Mouse (Mus musculus): ENCODE data around the gene Galc. TPM values are rescaled to one million over a fixed set of nuclear protein-coding genes. Genes with fewer than 3 reads are reported as not detected.

The Galc gene
- polyA plus RNA-seq, 1 experiment from 2014 or later, result 13.5 TPM

DNA sequence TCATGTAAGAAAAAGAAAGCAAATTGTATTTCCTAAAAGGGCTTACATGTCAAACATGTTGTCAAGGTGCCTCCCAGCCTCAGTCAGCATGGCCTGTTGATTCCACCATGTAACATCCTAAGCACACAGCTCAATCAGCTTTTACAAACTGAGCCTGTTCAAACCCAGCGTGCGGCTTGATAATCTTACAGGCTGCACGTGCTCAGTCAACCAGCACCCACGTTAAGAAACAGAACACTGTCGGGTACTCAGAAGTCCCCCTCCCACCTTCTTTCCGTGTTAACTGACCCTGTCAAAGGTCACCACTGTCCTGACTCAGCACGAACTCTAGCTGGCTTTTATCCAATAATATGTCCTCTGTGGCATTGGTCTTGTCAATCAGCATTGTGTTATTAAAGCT is 13.2 kb upstream of the Galc start:
- Histone ChIP-seq H3K27me3 (no peaks in the 10 kb centered on the region), H3K4me3 (no peak overlapping the region), H3K9me3 (replicated peaks) (no peaks in the 10 kb centered on the region), H3K4me1 (no peaks in the 10 kb centered on the region), H3K27ac (no peak overlapping the region), H3K9ac (no peak overlapping the region), H3K36me3 (no peaks in the 10 kb centered on the region), H3K4me2 (replicated peaks) (no peak overlapping the region)
- 48% methylated on average over 7 of the region's 7 CpGs for WGBS
- no peak for ATAC-seq (ENCODE audit: low FRiP score)

DNA sequence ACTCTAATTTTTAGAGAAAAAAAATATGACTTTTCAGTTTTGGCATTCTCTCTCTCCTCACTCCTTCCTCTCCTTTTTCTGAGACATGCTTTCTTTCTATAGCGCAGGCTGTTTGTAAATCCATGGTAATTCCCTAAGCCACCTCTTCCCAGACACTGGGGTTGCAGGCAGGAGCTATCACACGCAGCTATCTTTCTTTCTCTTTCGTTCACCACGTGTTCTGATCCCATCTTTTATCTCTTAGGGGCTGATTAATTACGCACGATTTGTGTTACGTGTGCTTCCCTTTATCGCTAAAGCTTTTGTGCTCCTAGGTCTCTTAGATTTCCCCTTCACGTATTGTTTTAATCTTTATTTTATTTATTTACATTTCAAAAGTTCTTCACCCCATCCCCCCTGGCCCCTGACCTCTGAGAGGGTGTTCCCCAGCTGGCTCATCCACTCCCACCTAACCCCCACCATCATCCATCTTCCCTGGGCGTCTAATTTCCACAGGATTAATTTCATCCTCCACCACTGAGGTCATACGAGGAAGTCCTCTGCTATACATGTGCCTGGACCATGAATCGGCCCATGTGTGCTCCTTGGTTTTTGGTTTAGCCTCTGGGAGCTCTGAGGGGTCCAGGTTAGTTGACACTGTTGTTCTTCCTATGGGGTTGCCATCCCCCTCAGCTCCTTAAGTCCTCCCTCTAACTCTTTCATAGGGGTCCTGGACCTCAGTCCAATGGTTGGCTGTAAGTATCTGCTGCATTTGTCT is 11.7 kb upstream of the Galc start:
- H3K27me3 ChIP-seq, result no peaks in the 10 kb centered on the region
- WGBS, result 46% methylated on average over 12 of the region's 12 CpGs

DNA sequence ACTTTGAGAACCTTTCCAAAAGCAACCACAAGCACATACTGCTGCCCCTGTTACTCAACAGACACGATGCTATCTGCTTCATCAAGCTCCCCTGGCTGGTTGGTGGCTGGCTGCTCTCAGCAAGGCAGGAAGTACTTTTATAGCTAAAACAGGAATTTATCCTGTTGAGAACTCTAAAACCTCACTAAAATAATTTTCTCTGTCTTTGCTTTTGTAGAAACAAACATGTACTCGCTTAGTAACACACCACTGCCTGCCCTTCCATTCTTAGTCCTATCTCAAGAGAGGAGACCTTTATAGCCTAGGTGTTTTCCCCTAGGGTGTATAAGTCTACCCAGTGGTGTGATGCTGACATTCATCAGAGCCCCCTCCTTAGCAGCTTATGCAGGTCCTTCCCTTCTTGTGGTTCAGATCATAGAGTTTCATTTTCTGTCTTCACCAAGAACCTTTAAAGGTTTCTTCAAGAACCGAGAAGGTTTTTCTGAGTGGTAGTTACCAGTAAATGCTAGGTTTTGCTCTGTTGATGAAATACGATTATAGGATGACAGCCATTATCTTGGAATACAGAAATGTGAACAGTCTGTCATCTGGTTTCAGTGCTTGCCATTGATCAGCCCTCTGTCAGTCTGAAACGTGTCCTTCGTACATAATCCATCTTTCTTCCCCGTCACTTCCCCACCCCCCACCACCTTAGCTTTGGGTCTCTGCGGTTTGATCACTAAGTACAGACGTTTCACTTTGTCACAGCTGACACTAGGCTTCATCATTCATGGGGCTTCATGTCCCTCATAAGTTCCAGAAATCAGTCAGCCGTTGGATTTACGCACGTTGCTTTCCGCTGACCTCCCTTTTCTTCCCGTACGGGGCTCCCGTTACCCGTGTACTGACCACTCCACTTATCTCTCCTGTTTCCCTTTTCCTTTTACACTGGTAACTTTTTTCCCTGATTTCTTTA is 10.8 kb upstream of the Galc start:
- Histone ChIP-seq H3K9ac (no peak overlapping the region), H3K9me3 (replicated peaks) (no peaks in the 10 kb centered on the region), H3K4me3 (no peak overlapping the region), H3K36me3 (no peaks in the 10 kb centered on the region), H3K4me2 (replicated peaks) (no peak overlapping the region; the same call in 1 of the 2 replicates), H3K27ac (no peak overlapping the region), H3K4me1 (no peaks in the 10 kb centered on the region), H3K27me3 (no peaks in the 10 kb centered on the region)
- WGBS, result 68% methylated on average over 17 of the region's 17 CpGs
- ATAC-seq (ENCODE audit: low FRiP score), result no peak

More for the DNA sequence above, 11.7 kb upstream of the Galc start:
- no peaks in the 10 kb centered on the region for H3K4me1 ChIP-seq
- H3K27ac ChIP-seq, result no peak overlapping the region
- H3K36me3 ChIP-seq, result no peaks in the 10 kb centered on the region
- no peak overlapping the region for H3K9ac ChIP-seq
- H3K9me3 ChIP-seq (replicated peaks), result no peaks in the 10 kb centered on the region
- no peak overlapping the region for H3K4me2 ChIP-seq (replicated peaks)
- ATAC-seq (ENCODE audit: low FRiP score), result no peak
- H3K4me3 ChIP-seq, result no peak overlapping the region

DNA sequence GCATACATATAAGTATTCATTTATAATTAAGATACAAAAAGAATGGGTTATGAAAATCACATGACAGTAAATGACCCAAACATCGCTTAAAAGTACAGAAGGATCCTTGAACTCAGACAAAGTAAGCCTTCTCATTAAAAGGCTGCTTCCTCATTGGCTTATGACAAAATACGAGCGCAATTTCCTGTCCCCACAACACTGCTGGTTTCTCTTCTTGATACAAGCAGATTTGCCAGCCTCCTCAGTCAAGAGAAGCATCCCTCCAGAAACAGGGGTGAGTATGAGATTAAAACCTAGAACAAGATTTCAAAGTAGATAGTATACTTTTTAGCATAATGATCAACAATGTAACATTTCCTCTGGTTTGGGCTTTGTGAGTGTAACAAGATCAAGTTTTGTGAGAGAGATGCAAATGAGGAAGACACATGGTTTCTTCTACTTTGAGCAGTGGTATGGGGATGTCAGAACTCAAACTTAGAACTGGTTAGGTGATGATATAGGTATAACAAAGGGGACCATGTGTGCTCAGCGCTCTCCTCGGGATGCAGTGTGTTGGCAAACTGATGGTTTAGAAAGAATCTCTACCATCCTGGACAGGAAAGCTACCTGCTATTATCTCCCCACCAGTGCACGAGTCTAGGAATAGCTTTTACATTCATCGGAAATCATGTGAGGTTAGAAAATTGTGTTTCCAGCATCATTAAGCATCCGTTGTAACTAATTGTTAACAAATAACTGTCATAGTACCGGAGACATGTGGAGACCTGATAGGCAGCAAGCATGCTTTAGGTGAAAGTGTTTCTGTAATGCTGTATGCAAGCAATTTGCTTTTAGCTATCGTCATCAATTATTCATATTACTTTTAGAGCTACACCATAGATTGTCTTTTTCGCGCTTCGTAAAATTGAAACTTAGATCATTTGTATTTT is 9.4 kb upstream of the Galc start, which contains the start of gene Gpr65:
TSS of gene Gpr65 (plus strand) at position 195 of the 929 bp plus-strand sequence.
- Histone ChIP-seq H3K27me3 (no peaks in the 10 kb centered on the region), H3K27ac (no peak within 1 kb of the TSS), H3K9me3 (replicated peaks) (no peaks in the 10 kb centered on the region), H3K36me3 (no peaks in the 10 kb centered on the region), H3K4me3 (no peak within 1 kb of the TSS), H3K9ac (no peak within 1 kb of the TSS), H3K4me1 (no peaks in the 10 kb centered on the region), H3K4me2 (replicated peaks) (no peak within 1 kb of the TSS)
- WGBS, result 87% methylated on average over 13 of the region's 13 CpGs
- ATAC-seq (ENCODE audit: low FRiP score), result no peak

DNA sequence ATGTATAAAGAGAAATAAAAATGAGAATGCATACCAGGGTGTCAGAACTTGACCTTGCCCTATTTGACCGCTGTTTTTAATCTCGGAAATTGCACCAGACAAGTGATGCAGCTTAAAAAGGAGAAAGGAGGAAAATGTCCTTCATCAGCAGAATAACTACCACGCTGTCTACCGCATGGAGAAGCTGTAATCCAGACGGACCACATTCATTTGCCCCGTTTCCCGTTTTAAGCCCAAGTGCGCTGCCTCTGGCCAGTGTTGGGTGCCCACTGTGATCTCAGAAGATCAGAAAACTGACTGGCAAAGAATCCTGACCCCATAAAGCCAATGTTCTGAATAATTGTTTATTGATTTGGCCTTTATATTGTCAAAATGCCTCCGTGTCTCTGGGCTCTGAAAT is 6.4 kb upstream of the Galc start:
- no peak overlapping the region for H3K4me3 ChIP-seq
- WGBS, result 87% methylated on average over 9 of the region's 9 CpGs

GRCm38 (mm10) chr12:98259518-98259852 is 226 bp upstream of the Galc start:
- Histone ChIP-seq H3K9me3 (replicated peaks) (no peaks in the 10 kb centered on the region), H3K27ac (peak overlapping the region; percentile 97), H3K4me1 (no peaks in the 10 kb centered on the region), H3K27me3 (no peaks in the 10 kb centered on the region), H3K36me3 (no peaks in the 10 kb centered on the region), H3K4me2 (replicated peaks) (peak overlapping the region; percentile 53), H3K4me3 (peak overlapping the region; percentile 65), H3K9ac (peak overlapping the region; percentile 83)
- WGBS, result 7% methylated on average over 12 of the region's 12 CpGs
- peak; percentile 65 for ATAC-seq (ENCODE audit: low FRiP score)

More for the DNA sequence above, 6.4 kb upstream of the Galc start:
- no peaks in the 10 kb centered on the region for H3K4me1 ChIP-seq
- H3K4me2 ChIP-seq (replicated peaks), result no peak overlapping the region
- ATAC-seq (ENCODE audit: low FRiP score), result no peak
- no peaks in the 10 kb centered on the region for H3K36me3 ChIP-seq
- no peaks in the 10 kb centered on the region for H3K9me3 ChIP-seq (replicated peaks)
- no peak overlapping the region for H3K27ac ChIP-seq
- H3K9ac ChIP-seq, result no peak overlapping the region
- H3K27me3 ChIP-seq, result no peaks in the 10 kb centered on the region

DNA sequence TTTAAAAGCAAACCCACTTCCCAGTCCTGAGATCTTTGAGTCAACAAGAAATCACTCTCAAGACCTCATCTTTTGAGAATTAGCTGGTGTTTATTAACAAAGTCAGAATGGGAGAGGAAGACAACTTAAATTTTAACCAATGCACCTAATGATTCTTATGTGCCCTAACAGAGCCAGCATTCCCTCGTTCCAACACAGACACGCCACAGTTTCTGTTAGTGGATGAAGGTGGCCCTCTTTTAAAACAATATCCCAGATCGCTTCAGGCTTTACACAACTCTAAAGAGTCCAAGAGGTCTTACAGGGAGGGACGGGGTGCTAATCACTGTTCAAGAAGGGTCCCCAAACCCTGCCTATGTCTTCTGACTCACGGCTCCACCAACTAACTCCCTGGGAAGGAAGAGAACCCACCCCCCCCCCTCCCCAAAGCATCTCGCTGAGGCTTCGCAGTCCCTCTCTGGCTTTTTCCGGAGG is 851 bp downstream of the Galc start:
- peak overlapping the region; percentile 53 for H3K4me2 ChIP-seq (replicated peaks)
- peak overlapping the region; percentile 97 for H3K27ac ChIP-seq
- H3K4me3 ChIP-seq, result peak overlapping the region; percentile 65
- no peaks in the 10 kb centered on the region for H3K27me3 ChIP-seq
- H3K9me3 ChIP-seq (replicated peaks), result no peaks in the 10 kb centered on the region
- peaks cover 4% of the 10 kb centered on the region for H3K36me3 ChIP-seq
- peak overlapping the region; percentile 83 for H3K9ac ChIP-seq
- ATAC-seq (ENCODE audit: low FRiP score), result no peak; the same call in 1 of the 2 replicates
- no peaks in the 10 kb centered on the region for H3K4me1 ChIP-seq
- WGBS, result under 1% methylated on average over 8 of the region's 8 CpGs

GRCm38 (mm10) chr12:98255373-98255995 is 3.8 kb downstream of the Galc start:
- Histone ChIP-seq H3K9ac (no peak overlapping the region), H3K27me3 (no peaks in the 10 kb centered on the region), H3K4me1 (no peaks in the 10 kb centered on the region), H3K4me3 (no peak overlapping the region), H3K9me3 (replicated peaks) (no peaks in the 10 kb centered on the region), H3K36me3 (peaks cover 6% of the 10 kb centered on the region), H3K4me2 (replicated peaks) (no peak overlapping the region), H3K27ac (no peak overlapping the region)
- ATAC-seq (ENCODE audit: low FRiP score), result no peak
- WGBS, result 89% methylated on average over 13 of the region's 13 CpGs

GRCm38 (mm10) chr12:98252417-98252816 is 6.8 kb downstream of the Galc start:
- H3K4me3 ChIP-seq, result no peak overlapping the region
- H3K27ac ChIP-seq, result no peak overlapping the region
- H3K4me2 ChIP-seq (replicated peaks), result no peak overlapping the region
- H3K4me1 ChIP-seq, result no peaks in the 10 kb centered on the region
- H3K36me3 ChIP-seq, result peaks cover 12% of the 10 kb centered on the region
- no peaks in the 10 kb centered on the region for H3K9me3 ChIP-seq (replicated peaks)
- ATAC-seq (ENCODE audit: low FRiP score), result no peak
- H3K27me3 ChIP-seq, result no peaks in the 10 kb centered on the region
- no peak overlapping the region for H3K9ac ChIP-seq
- WGBS, result 73% methylated on average over 2 of the region's 2 CpGs

GRCm38 (mm10) chr12:98250327-98250726 is 8.9 kb downstream of the Galc start:
- Histone ChIP-seq H3K36me3 (peaks cover 12% of the 10 kb centered on the region), H3K4me3 (no peak overlapping the region), H3K4me2 (replicated peaks) (no peak overlapping the region), H3K27me3 (no peaks in the 10 kb centered on the region), H3K27ac (no peak overlapping the region), H3K4me1 (no peaks in the 10 kb centered on the region), H3K9me3 (replicated peaks) (no peaks in the 10 kb centered on the region), H3K9ac (no peak overlapping the region)
- 91% methylated on average over 8 of the region's 8 CpGs for WGBS
- ATAC-seq (ENCODE audit: low FRiP score), result no peak

- ATAC-seq (ENCODE audit: low FRiP score), result no peak
- Histone ChIP-seq H3K27ac (no peak overlapping the region), H3K36me3 (peaks cover 12% of the 10 kb centered on the region), H3K4me1 (no peaks in the 10 kb centered on the region), H3K4me2 (replicated peaks) (no peak overlapping the region), H3K9me3 (replicated peaks) (no peaks in the 10 kb centered on the region), H3K27me3 (no peaks in the 10 kb centered on the region), H3K9ac (no peak overlapping the region), H3K4me3 (no peak overlapping the region)
- WGBS, result 83% methylated on average over 3 of the region's 3 CpGs
Measured at GRCm38 (mm10) chr12:98249671-98250070, 9.6 kb downstream of the Galc start.

All from hindbrain, embryonic 12.5 days (tissue).